Mouse (Mus musculus) heart, embryonic 15.5 days (tissue): ENCODE data around the gene Maml3. TPM values are rescaled to one million over a fixed set of nuclear protein-coding genes. Genes with fewer than 3 reads are reported as not detected.

ENCODE experiments used
- ATAC-seq: fragments of 200-750 bp; cut with Nextera tagmentation; replicated peaks from 2 replicates; pipeline ENCODE4 v1.8.0; 2017; ENCODE audit warnings: low read depth, moderate TSS enrichment; ENCODE audit not compliant: insufficient number of reproducible peaks, insufficient read depth, low FRiP score
- H3K27ac ChIP-seq: fragments of 300-500 bp; sonication (generic); 2 replicates; pipeline ENCODE4 v1.5.1; 2015; ENCODE audit warnings: mild to moderate bottlenecking, inconsistent platforms
- H3K27me3 ChIP-seq: fragments of 300-500 bp; sonication (generic); 2 replicates; pipeline ENCODE4 v1.6.1; 2015; ENCODE audit warnings: inconsistent platforms
- H3K36me3 ChIP-seq: fragments of 300-500 bp; sonication (generic); 2 replicates; pipeline ENCODE4 v1.6.1; 2015; ENCODE audit warnings: mild to moderate bottlenecking, inconsistent platforms
- H3K4me1 ChIP-seq: fragments of 300-500 bp; sonication (generic); replicated peaks from 2 replicates; pipeline ENCODE4 v1.6.1; 2015; ENCODE audit warnings: inconsistent platforms
- H3K4me2 ChIP-seq: fragments of 300-500 bp; sonication (generic); 2 replicates; pipeline ENCODE4 v1.6.1; 2015; ENCODE audit warnings: inconsistent platforms, mild to moderate bottlenecking, moderate library complexity
- H3K4me3 ChIP-seq: fragments of 300-500 bp; sonication (generic); 2 replicates; pipeline ENCODE4 v1.5.1; 2015; ENCODE audit warnings: mild to moderate bottlenecking, inconsistent platforms
- H3K9ac ChIP-seq: fragments of 300-500 bp; sonication (generic); 2 replicates; pipeline ENCODE4 v1.6.1; 2015; ENCODE audit warnings: mild to moderate bottlenecking, inconsistent platforms
- H3K9me3 ChIP-seq: fragments of 300-500 bp; sonication (generic); replicated peaks from 2 replicates; pipeline ENCODE4 v1.6.1; 2016; ENCODE audit warnings: inconsistent platforms
- WGBS: fragments of 180-500 bp; shearing (Covaris S2); methylation state at CpG from one replicate; pipeline ENCODE4 v1.1.7; 2015; ENCODE audit warnings: mixed read lengths; 5-methylcytosine and 5-hydroxymethylcytosine counted together
- polyA plus RNA-seq: library from polyadenylated mRNA; unstranded; fragments of >200 nt; fragmentation: Nextera tagmentation; extraction: Ambion mirVana; gene quantifications from 2 replicates; pipeline ENCODE4 v1.2.1, GENCODE M21; 2015

Maml3 gene
- polyA plus RNA-seq, 1 experiment from 2014 or later, result 1.9 TPM

DNA sequence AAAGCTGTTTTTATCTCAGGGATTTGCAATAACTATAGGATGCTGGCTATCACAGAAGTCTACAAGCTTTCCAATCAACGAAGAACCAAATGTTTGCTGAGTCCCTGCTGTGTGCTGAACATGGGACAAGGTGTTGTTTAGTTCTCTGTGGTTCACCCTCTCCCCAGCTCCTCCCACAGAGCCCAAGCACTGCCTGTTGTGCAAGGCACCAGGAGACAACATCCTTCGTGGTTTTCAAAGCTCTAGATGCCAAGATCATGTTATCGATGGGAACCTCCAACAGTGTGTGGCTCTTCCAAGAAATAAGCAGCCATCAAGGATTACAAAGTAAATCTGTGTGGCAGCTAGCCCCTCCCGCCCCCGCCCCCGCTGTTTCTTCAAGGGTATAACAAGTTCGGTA is 374.2 kb downstream of the Maml3 start:
- ATAC-seq, result no peak
- Histone ChIP-seq H3K9me3 (no peaks in the 10 kb centered on the region), H3K4me2 (no peak overlapping the region), H3K4me3 (no peak overlapping the region), H3K36me3 (no peaks in the 10 kb centered on the region), H3K27ac (no peak overlapping the region), H3K27me3 (no peaks in the 10 kb centered on the region), H3K9ac (no peak overlapping the region), H3K4me1 (peaks cover 52% of the 10 kb centered on the region)
- 86% methylated on average over 7 of the region's 7 CpGs for WGBS

GRCm38 (mm10) chr3:51729109-51729918 is 375.6 kb downstream of the Maml3 start:
- WGBS, result 73% methylated on average over 14 of the region's 14 CpGs

DNA sequence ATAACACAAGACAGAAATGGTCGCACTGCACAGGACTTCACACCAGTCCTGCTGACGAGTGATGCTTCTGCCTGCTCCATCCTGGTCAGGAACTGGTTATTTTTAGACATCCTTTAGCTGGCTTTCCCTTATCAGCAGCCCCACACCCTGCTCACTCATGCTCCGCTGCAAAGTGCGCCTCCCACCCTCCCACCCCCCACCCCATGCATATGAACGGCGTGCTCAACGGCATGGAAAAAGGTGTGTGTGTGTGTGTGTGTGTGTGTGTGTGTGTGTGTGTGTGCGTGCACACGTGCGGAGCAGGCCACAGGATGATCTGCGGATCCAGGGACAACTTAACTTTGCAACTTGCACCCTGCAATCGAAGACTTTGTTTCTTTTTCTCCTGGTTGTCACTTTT is 376.4 kb downstream of the Maml3 start:
- no peaks in the 10 kb centered on the region for H3K9me3 ChIP-seq
- H3K36me3 ChIP-seq, result no peaks in the 10 kb centered on the region
- H3K4me2 ChIP-seq, result peak overlapping the region; percentile 49
- 8% methylated on average over 12 of the region's 12 CpGs for WGBS
- no peak overlapping the region for H3K9ac ChIP-seq
- H3K4me1 ChIP-seq, result peaks cover 65% of the 10 kb centered on the region
- no peaks in the 10 kb centered on the region for H3K27me3 ChIP-seq
- 0 out of 2 replicates have a peak overlapping the region, but pooled peaks have one; percentile 1 for H3K4me3 ChIP-seq
- peak; percentile 85 for ATAC-seq
- H3K27ac ChIP-seq, result peak overlapping the region; percentile 84

More at GRCm38 (mm10) chr3:51729109-51729918, 375.6 kb downstream of the Maml3 start:
- Histone ChIP-seq H3K36me3 (no peaks in the 10 kb centered on the region), H3K4me3 (no peak overlapping the region), H3K9me3 (no peaks in the 10 kb centered on the region), H3K27me3 (no peaks in the 10 kb centered on the region), H3K9ac (no peak overlapping the region), H3K4me2 (peak overlapping the region; percentile 49; the same call in 1 of the 2 replicates), H3K4me1 (peaks cover 66% of the 10 kb centered on the region), H3K27ac (peak overlapping the region; percentile 84)
- no peak for ATAC-seq

GRCm38 (mm10) chr3:51727968-51728367 is 376.9 kb downstream of the Maml3 start:
- Histone ChIP-seq H3K27me3 (no peaks in the 10 kb centered on the region), H3K4me1 (peaks cover 64% of the 10 kb centered on the region), H3K27ac (peak overlapping the region; percentile 84), H3K4me3 (0 out of 2 replicates have a peak overlapping the region, but pooled peaks have one; percentile 1), H3K36me3 (no peaks in the 10 kb centered on the region), H3K9ac (no peak overlapping the region), H3K9me3 (no peaks in the 10 kb centered on the region), H3K4me2 (peak overlapping the region; percentile 49)
- 8% methylated on average over 8 of the region's 8 CpGs for WGBS
- 0 out of 2 replicates have a peak, but pooled peaks have one; percentile 32 for ATAC-seq

- no peak overlapping the region for H3K9ac ChIP-seq
- H3K4me2 ChIP-seq, result peak overlapping the region; percentile 49; the same call in 1 of the 2 replicates
- peak overlapping the region; percentile 84 for H3K27ac ChIP-seq
- ATAC-seq, result no peak
- H3K4me3 ChIP-seq, result no peak overlapping the region
- no peaks in the 10 kb centered on the region for H3K27me3 ChIP-seq
- WGBS, result 53% methylated on average over 3 of the region's 3 CpGs
- no peaks in the 10 kb centered on the region for H3K36me3 ChIP-seq
- no peaks in the 10 kb centered on the region for H3K9me3 ChIP-seq
- H3K4me1 ChIP-seq, result peaks cover 59% of the 10 kb centered on the region
Observed at GRCm38 (mm10) chr3:51727487-51727886, 377.4 kb downstream of the Maml3 start.

GRCm38 (mm10) chr3:51726257-51726656 is 378.6 kb downstream of the Maml3 start:
- no peak overlapping the region for H3K9ac ChIP-seq
- peaks cover 56% of the 10 kb centered on the region for H3K4me1 ChIP-seq
- H3K4me2 ChIP-seq, result no peak overlapping the region
- no peak for ATAC-seq
- no peaks in the 10 kb centered on the region for H3K9me3 ChIP-seq
- no peaks in the 10 kb centered on the region for H3K36me3 ChIP-seq
- 64% methylated on average over 6 of the region's 6 CpGs for WGBS
- H3K27me3 ChIP-seq, result no peaks in the 10 kb centered on the region
- H3K27ac ChIP-seq, result peak overlapping the region; percentile 84; the same call in 1 of the 2 replicates
- H3K4me3 ChIP-seq, result no peak overlapping the region

DNA sequence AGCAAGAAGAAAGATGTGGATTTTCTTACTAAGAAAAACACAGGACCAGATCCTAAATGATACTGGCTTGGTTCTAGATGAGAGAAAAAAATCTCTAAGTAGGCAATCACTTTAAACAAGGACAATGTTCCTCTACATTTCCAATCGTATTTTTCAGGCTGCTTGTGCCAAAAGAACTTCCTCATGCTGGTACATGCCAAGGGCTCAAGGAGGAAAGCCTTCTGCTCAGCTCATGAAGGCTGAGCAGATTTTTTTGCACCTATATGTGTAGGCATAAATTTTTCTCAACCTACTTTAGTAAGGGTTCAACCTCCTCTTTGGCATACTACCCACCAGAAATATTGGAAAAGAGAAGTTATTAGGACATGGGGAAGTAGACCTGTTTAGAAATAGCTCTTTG is 384.9 kb downstream of the Maml3 start:
- Histone ChIP-seq H3K36me3 (no peaks in the 10 kb centered on the region), H3K27me3 (no peaks in the 10 kb centered on the region), H3K4me1 (peaks cover 17% of the 10 kb centered on the region), H3K9me3 (no peaks in the 10 kb centered on the region; the same call in 1 of the 2 replicates), H3K4me2 (no peak overlapping the region), H3K9ac (no peak overlapping the region), H3K27ac (no peak overlapping the region), H3K4me3 (no peak overlapping the region)
- 43% methylated on average over 1 of the region's 1 CpGs for WGBS
- no peak for ATAC-seq

DNA sequence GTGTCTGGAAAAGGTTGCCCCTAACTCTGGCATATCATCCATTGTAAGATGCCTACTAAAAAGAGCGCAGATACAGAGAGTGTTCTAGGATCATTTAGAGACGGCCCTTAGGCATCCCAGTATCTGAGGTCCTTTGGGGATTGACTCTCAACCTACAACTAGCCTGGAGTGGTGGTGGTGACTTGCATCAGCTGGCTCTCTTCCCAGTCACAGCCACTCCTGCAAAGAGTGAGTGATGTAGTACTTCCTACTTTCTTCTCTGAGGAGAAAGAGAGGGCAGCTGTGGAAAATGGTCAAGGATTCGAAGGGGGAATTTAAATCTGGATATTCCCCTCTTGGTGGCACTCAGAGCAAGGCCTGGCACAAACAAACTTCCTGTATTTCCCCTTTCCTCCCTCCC is 385.5 kb downstream of the Maml3 start:
- Histone ChIP-seq H3K9me3 (no peaks in the 10 kb centered on the region; the same call in 1 of the 2 replicates), H3K4me2 (no peak overlapping the region), H3K27ac (peak overlapping the region; percentile 32), H3K27me3 (no peaks in the 10 kb centered on the region), H3K36me3 (no peaks in the 10 kb centered on the region), H3K4me1 (peaks cover 13% of the 10 kb centered on the region), H3K4me3 (no peak overlapping the region), H3K9ac (no peak overlapping the region)
- no peak for ATAC-seq
- 41% methylated on average over 3 of the region's 3 CpGs for WGBS

DNA sequence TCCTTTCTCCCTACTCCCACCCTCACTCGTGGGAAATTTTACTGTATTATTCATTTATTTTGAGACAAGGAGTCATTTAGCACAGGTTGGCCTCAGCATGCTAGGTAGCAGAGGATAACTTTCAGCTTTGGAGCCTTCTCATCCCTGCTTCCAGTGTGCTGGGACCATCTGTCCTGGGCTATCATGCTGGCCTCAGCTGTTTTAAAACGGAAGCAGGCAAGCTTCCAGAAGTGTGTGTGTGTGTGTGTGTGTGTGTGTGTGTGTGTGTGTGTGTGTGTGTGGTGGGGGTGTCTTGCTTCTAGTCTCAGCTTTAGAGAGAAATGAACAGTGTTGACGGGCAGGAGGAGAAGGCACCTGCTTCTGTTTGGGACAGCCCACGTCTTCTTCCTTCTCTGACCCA is 387.0 kb downstream of the Maml3 start:
- Histone ChIP-seq H3K9ac (no peak overlapping the region), H3K27ac (no peak overlapping the region), H3K9me3 (no peaks in the 10 kb centered on the region; the same call in 1 of the 2 replicates), H3K4me3 (no peak overlapping the region), H3K4me1 (peaks cover 18% of the 10 kb centered on the region), H3K4me2 (no peak overlapping the region), H3K36me3 (no peaks in the 10 kb centered on the region), H3K27me3 (no peaks in the 10 kb centered on the region)
- WGBS, result 63% methylated on average over 4 of the region's 4 CpGs
- no peak for ATAC-seq

DNA sequence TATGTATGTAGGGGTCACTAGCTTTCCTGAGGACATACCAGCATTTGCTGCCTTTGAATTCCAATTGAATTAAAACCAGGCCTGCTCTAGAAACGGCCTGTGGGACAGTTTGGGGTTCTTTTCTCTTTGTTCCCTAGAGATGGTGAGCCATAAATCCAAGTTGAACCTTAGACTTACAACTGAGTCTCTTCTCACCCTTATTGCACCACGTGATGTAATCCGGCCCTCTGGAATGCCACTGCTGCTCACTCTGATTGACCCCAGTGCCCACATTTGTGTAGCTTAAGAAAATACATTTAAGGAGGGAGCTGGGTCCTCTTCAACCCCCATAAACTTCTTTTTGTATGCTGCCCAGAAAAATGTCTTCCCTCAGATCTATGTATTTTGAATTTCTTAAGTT is 387.4 kb downstream of the Maml3 start:
- no peak overlapping the region for H3K27ac ChIP-seq
- H3K4me3 ChIP-seq, result no peak overlapping the region
- no peaks in the 10 kb centered on the region for H3K27me3 ChIP-seq
- no peaks in the 10 kb centered on the region; the same call in 1 of the 2 replicates for H3K9me3 ChIP-seq
- H3K4me1 ChIP-seq, result peaks cover 22% of the 10 kb centered on the region
- H3K9ac ChIP-seq, result no peak overlapping the region
- no peaks in the 10 kb centered on the region for H3K36me3 ChIP-seq
- H3K4me2 ChIP-seq, result no peak overlapping the region
- WGBS, result 63% methylated on average over 3 of the region's 3 CpGs
- no peak for ATAC-seq

GRCm38 (mm10) chr3:51714469-51714868 is 390.4 kb downstream of the Maml3 start:
- Histone ChIP-seq H3K36me3 (no peaks in the 10 kb centered on the region), H3K9me3 (no peaks in the 10 kb centered on the region), H3K27ac (no peak overlapping the region), H3K27me3 (no peaks in the 10 kb centered on the region), H3K4me2 (no peak overlapping the region), H3K4me3 (no peak overlapping the region), H3K4me1 (peaks cover 34% of the 10 kb centered on the region), H3K9ac (no peak overlapping the region)
- ATAC-seq, result no peak
- WGBS, result 75% methylated on average over 5 of the region's 5 CpGs

DNA sequence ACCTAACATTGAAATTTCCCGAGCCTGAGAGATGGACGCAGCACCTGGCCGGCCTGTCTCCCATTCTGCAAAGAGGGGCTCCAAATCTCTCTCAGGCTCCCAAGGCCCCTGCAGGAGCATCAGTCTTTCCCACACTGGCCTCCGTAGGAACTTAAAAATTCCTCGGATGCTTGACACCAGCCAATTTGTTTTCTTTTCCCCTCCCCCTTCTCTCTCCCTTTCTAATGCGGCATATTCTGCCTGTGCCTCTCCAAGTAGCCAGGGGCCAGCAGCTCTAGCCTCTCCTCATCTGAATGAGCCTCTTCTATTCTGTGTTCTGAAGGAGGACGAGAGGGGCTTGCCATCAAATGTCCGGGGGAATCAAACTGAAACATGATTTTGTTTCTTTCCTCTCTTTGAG is 391.6 kb downstream of the Maml3 start:
- Histone ChIP-seq H3K9me3 (no peaks in the 10 kb centered on the region), H3K9ac (no peak overlapping the region), H3K27ac (peak overlapping the region; percentile 65), H3K27me3 (no peaks in the 10 kb centered on the region), H3K36me3 (no peaks in the 10 kb centered on the region), H3K4me2 (no peak overlapping the region), H3K4me1 (peaks cover 40% of the 10 kb centered on the region), H3K4me3 (no peak overlapping the region)
- ATAC-seq, result no peak
- 23% methylated on average over 8 of the region's 8 CpGs for whole genome bisulfite sequencing
